Mouse (Mus musculus) forebrain, embryonic 14.5 days (tissue): ENCODE data around the gene Nxpe3. TPM values are rescaled to one million over a fixed set of nuclear protein-coding genes. Genes with fewer than 3 reads are reported as not detected.
"Not testable (repeated sequence)": the region's sequence is repeated elsewhere in the genome, so short reads cannot be mapped to it uniquely, and the experiment has no call there.

Source experiments
- ATAC-seq: fragments of 200-750 bp; cut with Nextera tagmentation; 2 replicates; pipeline ENCODE4 v1.8.0; 2017; ENCODE audit warnings: mild to moderate bottlenecking, moderate library complexity
- DNase-seq: peaks from one replicate; pipeline ENCODE4 v3.0.0-alpha.2; 2015; ENCODE audit warnings: low spot score
- H3K27ac ChIP-seq: fragments of 300-500 bp; sonication (generic); 2 replicates; pipeline ENCODE4 v1.5.1; 2014; ENCODE audit warnings: low read depth, mild to moderate bottlenecking, control low read depth, low read length, moderate library complexity
- H3K27me3 ChIP-seq: fragments of 300-500 bp; sonication (generic); replicated peaks from 2 replicates; pipeline ENCODE4 v1.6.1; 2014; ENCODE audit warnings: low read length, control low read depth, mixed read lengths; ENCODE audit not compliant: control insufficient read depth, insufficient read depth
- H3K36me3 ChIP-seq: fragments of 300-500 bp; sonication (generic); 2 replicates; pipeline ENCODE4 v1.6.1; 2014; ENCODE audit warnings: low read length, control low read depth; ENCODE audit not compliant: control insufficient read depth, insufficient read depth
- H3K4me1 ChIP-seq: fragments of 300-500 bp; sonication (generic); 2 replicates; pipeline ENCODE4 v1.6.1; 2014; ENCODE audit warnings: antibody characterized with exemption, low read length, control low read depth; ENCODE audit not compliant: control insufficient read depth, insufficient read depth
- H3K4me2 ChIP-seq: fragments of 300-500 bp; sonication (generic); 2 replicates; pipeline ENCODE4 v1.6.1; 2014; ENCODE audit warnings: mild to moderate bottlenecking, control low read depth, low read length
- H3K4me3 ChIP-seq: fragments of 300-500 bp; sonication (generic); 2 replicates; pipeline ENCODE4 v1.5.1; 2014; ENCODE audit warnings: low read depth, low read length, control low read depth
- H3K9ac ChIP-seq: fragments of 300-500 bp; sonication (generic); 2 replicates; pipeline ENCODE4 v1.6.1; 2014; ENCODE audit warnings: mild to moderate bottlenecking, low read length, control low read depth, moderate library complexity
- H3K9me3 ChIP-seq: fragments of 300-500 bp; sonication (generic); replicated peaks from 2 replicates; pipeline ENCODE4 v1.6.1; 2016; ENCODE audit warnings: low read length, control low read depth, mixed read lengths; ENCODE audit not compliant: control insufficient read depth
- WGBS: fragments of 180-500 bp; shearing (Covaris S2); extraction: QIAGEN DNeasy Blood & Tissue Kit; methylation state at CpG from one replicate; pipeline ENCODE4 v1.1.7; 2014; 5-methylcytosine and 5-hydroxymethylcytosine counted together
- polyA plus RNA-seq: library from polyadenylated mRNA; unstranded; fragments of >200 nt; fragmentation: Nextera tagmentation; extraction: Ambion mirVana; gene quantifications from 2 replicates; pipeline ENCODE4 v1.2.1, GENCODE M21; 2014

Gene Nxpe3
- polyA plus RNA-seq, 1 experiment from 2014 or later = 1.3 TPM

- H3K9me3 ChIP-seq = 0 out of 2 replicates have a peak, but pooled peaks cover 2% of the 10 kb centered on the region
- no peak overlapping the region for H3K9ac ChIP-seq
- ATAC-seq (no peak), DNase-seq (no peak)
- no peaks in the 10 kb centered on the region for H3K4me1 ChIP-seq
- H3K4me2 ChIP-seq = no peak overlapping the region
- no peak overlapping the region for H3K4me3 ChIP-seq
- peaks cover 10% of the 10 kb centered on the region; the same call in 1 of the 2 replicates for H3K36me3 ChIP-seq
- H3K27ac ChIP-seq = no peak overlapping the region
- 71% methylated on average over 8 of the region's 8 CpGs for WGBS
- no peaks in the 10 kb centered on the region for H3K27me3 ChIP-seq
These were observed 47.4 kb downstream of the Nxpe3 start for GRCm38 (mm10) chr16:55847679-55848078.

- no peaks in the 10 kb centered on the region for H3K4me1 ChIP-seq
- peaks cover 10% of the 10 kb centered on the region; the same call in 1 of the 2 replicates for H3K36me3 ChIP-seq
- DNase-seq = no peak
- no peak overlapping the region for H3K27ac ChIP-seq
- H3K4me3 ChIP-seq = no peak overlapping the region
- H3K27me3 ChIP-seq = no peaks in the 10 kb centered on the region
- H3K9ac ChIP-seq = no peak overlapping the region
- WGBS = 94% methylated on average over 3 of the region's 3 CpGs
- ATAC-seq = no peak
- 0 out of 2 replicates have a peak, but pooled peaks cover 2% of the 10 kb centered on the region for H3K9me3 ChIP-seq
- H3K4me2 ChIP-seq = no peak overlapping the region
These were observed 50.2 kb downstream of the Nxpe3 start for GRCm38 (mm10) chr16:55844847-55845246.

DNA sequence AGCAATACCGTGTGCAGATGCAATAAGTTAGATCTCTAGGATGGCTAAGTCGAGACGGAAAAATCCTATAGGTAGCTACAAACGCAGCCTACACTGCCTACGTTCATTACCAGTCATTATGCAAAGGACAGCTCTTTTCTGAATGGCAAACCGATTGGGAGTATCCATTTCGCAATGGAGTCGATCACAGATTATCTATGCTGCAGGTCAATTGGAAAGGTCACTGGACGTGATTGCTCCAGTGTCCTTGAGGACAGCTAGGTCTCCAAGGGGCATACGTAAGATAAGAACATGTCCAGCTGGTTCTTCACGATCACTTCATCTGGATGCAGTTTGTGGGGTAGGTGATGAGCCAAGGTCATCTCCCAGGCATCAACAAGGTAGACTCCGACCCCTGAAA lies 51.2 kb downstream of the Nxpe3 start:
- ATAC-seq (no peak), DNase-seq (no peak)
- Histone ChIP-seq H3K9ac (no peak overlapping the region), H3K27me3 (no peaks in the 10 kb centered on the region), H3K9me3 (0 out of 2 replicates have a peak, but pooled peaks cover 2% of the 10 kb centered on the region), H3K4me2 (no peak overlapping the region), H3K4me3 (no peak overlapping the region), H3K4me1 (no peaks in the 10 kb centered on the region), H3K36me3 (peaks cover 10% of the 10 kb centered on the region; the same call in 1 of the 2 replicates), H3K27ac (no peak overlapping the region)
- WGBS = 96% methylated on average over 12 of the region's 12 CpGs

GRCm38 (mm10) chr16:55843134-55843533 lies 52.0 kb downstream of the Nxpe3 start:
- Histone ChIP-seq H3K4me1 (no peaks in the 10 kb centered on the region), H3K36me3 (peaks cover 10% of the 10 kb centered on the region; the same call in 1 of the 2 replicates), H3K4me3 (no peak overlapping the region), H3K9me3 (0 out of 2 replicates have a peak, but pooled peaks cover 2% of the 10 kb centered on the region), H3K4me2 (no peak overlapping the region), H3K27ac (no peak overlapping the region), H3K27me3 (no peaks in the 10 kb centered on the region), H3K9ac (no peak overlapping the region)
- 91% methylated on average over 5 of the region's 5 CpGs for WGBS
- ATAC-seq = no peak
- DNase-seq = no peak

DNA sequence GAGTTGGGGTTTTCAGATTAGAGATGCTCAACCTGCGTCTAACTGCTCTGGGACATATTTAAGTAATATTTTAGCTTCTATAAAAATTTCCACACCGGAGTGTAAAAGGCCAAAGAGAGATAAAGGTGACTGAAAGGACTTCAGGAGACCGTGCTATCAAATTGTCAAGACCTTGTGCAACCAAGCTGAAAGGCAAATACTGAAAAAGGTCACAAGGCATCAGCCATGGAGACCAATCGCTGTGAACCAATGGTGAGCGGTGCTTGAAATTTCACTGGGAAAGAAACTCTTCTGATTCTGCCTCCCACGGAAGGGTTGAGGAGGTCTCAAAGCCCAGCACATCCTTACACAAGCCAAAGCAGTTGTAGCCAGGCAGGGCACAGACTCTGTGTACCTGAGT lies 53.6 kb downstream of the Nxpe3 start:
- peaks cover 10% of the 10 kb centered on the region; the same call in 1 of the 2 replicates for H3K36me3 ChIP-seq
- ATAC-seq (no peak), DNase-seq (no peak)
- no peaks in the 10 kb centered on the region for H3K4me1 ChIP-seq
- H3K9ac ChIP-seq = no peak overlapping the region
- WGBS = 91% methylated on average over 6 of the region's 6 CpGs
- no peak overlapping the region for H3K27ac ChIP-seq
- H3K4me3 ChIP-seq = no peak overlapping the region
- H3K9me3 ChIP-seq = 0 out of 2 replicates have a peak, but pooled peaks cover 2% of the 10 kb centered on the region
- no peak overlapping the region for H3K4me2 ChIP-seq
- no peaks in the 10 kb centered on the region for H3K27me3 ChIP-seq

GRCm38 (mm10) chr16:55838510-55839474 lies 56.3 kb downstream of the Nxpe3 start, which contains the start of gene Nfkbiz:
TSS of gene Nfkbiz (minus strand) at chr16:55838899.
- Histone ChIP-seq H3K9me3 (no peaks in the 10 kb centered on the region), H3K27ac (peak within 1 kb of the TSS; percentile 28; the same call in 1 of the 2 replicates), H3K9ac (peak within 1 kb of the TSS; percentile 73), H3K4me2 (peak within 1 kb of the TSS; percentile 67), H3K27me3 (no peaks in the 10 kb centered on the region), H3K4me1 (no peaks in the 10 kb centered on the region), H3K4me3 (peak within 1 kb of the TSS; percentile 66), H3K36me3 (peaks cover 4% of the 10 kb centered on the region; the same call in 1 of the 2 replicates)
- DNase-seq (peak; percentile 85), ATAC-seq (peak; percentile 95)
- under 1% methylated on average over 40 of the region's 40 CpGs for WGBS

DNA sequence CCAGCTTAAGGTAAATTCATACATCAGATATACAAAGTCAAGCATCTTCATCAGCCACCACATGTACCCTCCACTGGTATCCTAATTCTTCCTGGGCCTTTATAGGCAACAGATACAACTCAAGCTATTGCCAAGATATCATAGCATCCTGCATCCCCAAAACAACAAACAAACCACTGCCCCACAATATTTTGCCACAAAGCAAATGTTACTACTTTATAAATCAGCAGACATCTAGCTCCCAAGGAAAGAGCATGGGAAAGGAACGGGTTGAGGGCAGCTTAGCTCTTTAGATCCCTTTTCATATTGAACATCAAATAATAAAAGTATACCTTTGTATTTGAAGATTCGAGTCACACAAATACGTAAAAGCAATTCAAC lies 57.0 kb downstream of the Nxpe3 start:
- H3K4me2 ChIP-seq = peak overlapping the region; percentile 67
- H3K27ac ChIP-seq = no peak overlapping the region
- H3K9me3 ChIP-seq = no peaks in the 10 kb centered on the region
- 2% methylated on average over 3 of the region's 3 CpGs for WGBS
- peak overlapping the region; percentile 73 for H3K9ac ChIP-seq
- DNase-seq = no peak
- H3K27me3 ChIP-seq = no peaks in the 10 kb centered on the region
- H3K4me3 ChIP-seq = peak overlapping the region; percentile 66
- H3K36me3 ChIP-seq = no peaks in the 10 kb centered on the region
- no peaks in the 10 kb centered on the region for H3K4me1 ChIP-seq
- ATAC-seq = no peak

DNA sequence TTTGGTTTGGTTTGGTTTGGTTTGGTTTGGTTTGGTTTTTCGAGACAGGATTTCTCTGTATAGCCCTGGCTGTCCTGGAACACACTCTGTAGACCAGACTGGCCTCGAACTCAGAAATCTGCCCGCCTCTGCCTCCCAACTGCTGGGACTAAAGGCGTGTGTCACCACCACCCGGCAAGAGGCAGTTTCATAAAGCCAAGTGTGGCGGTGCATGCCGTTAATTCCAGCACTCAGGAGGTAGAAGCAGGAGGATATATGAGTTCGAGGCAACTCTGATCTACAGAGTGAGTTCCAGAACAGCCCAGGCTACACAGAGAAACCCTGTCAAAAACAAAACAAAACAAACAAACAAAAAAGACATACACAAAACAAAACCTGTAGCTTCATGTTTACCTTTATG lies 57.4 kb downstream of the Nxpe3 start:
- not testable (repeated sequence) for H3K27ac ChIP-seq, H3K4me1 ChIP-seq, H3K36me3 ChIP-seq, H3K27me3 ChIP-seq, H3K9ac ChIP-seq, DNase-seq, H3K9me3 ChIP-seq, ATAC-seq
- H3K4me2 ChIP-seq = peak overlapping the region; percentile 67
- H3K4me3 ChIP-seq = peak overlapping the region; percentile 66; the same call in 1 of the 2 replicates
- 93% methylated on average over 8 of the region's 8 CpGs for WGBS

DNA sequence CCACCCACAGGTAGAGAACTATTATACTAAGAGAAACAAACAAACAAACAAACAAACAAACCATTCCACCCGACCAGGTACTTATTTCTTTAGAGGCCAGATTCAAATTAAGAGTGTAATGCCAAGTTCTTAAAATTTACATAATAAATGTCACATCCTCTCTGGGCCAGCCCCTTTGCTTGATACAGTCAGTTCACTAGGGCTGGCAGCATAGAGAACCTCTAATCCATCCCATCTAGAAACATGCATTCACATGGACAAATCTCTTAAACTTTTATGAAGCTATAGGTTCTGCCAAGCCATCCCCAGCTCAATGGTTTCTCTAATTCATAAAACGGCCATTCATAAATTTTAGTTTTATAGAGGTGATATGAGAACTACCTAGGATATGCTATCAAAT lies 57.9 kb downstream of the Nxpe3 start:
- no peaks in the 10 kb centered on the region for H3K9me3 ChIP-seq
- H3K27ac ChIP-seq = no peak overlapping the region
- no peak overlapping the region for H3K9ac ChIP-seq
- ATAC-seq (no peak), DNase-seq (no peak)
- no peaks in the 10 kb centered on the region for H3K36me3 ChIP-seq
- no peaks in the 10 kb centered on the region for H3K27me3 ChIP-seq
- H3K4me1 ChIP-seq = no peaks in the 10 kb centered on the region
- no peak overlapping the region for H3K4me3 ChIP-seq
- no peak overlapping the region for H3K4me2 ChIP-seq
- 72% methylated on average over 2 of the region's 2 CpGs for WGBS
